Mouse (Mus musculus) MEL (cell line): ENCODE data around the gene Gm1123. TPM values are rescaled to one million over a fixed set of nuclear protein-coding genes. Genes with fewer than 3 reads are reported as not detected.
A peak's percentile ranks its signal among the peaks of the same experiment; 100 is the strongest.

Experiments
- DNase-seq: peaks from one replicate; pipeline ENCODE4 v3.0.0; 2011; ENCODE audit warnings: low read depth, low spot score
- H3K27ac ChIP-seq: 2 replicates; pipeline ENCODE4 v1.5.1; 2012; ENCODE audit warnings: low read depth, mild to moderate bottlenecking, control low read depth, low read length, moderate library complexity; ENCODE audit not compliant: control insufficient read depth
- H3K27me3 ChIP-seq, 2 experiments: fragments of 150-350 bp in 1 of 2; sonication (generic) in 1 of 2; 2 replicates each; pipeline ENCODE4 v1.6.1; 2012; ENCODE audit warnings: low read length in 2 of 2, mild to moderate bottlenecking in 2 of 2, improper control_type of control experiment in 1 of 2, moderate library complexity in 1 of 2; ENCODE audit not compliant: insufficient read depth in 2 of 2, control insufficient read depth in 1 of 2
- H3K36me3 ChIP-seq, 2 experiments: 2 replicates each; pipeline ENCODE4 v1.6.1; 2012 to 2014; ENCODE audit warnings: low read length in 2 of 2, improper control_type of control experiment in 1 of 2, inconsistent platforms in 1 of 2, mild to moderate bottlenecking in 1 of 2; ENCODE audit not compliant: insufficient read depth in 2 of 2, control insufficient read depth in 1 of 2
- H3K4me1 ChIP-seq, 2 experiments: fragments of 150-350 bp in 1 of 2; sonication (generic) in 1 of 2; 2 replicates each; pipeline ENCODE4 v1.6.1; 2012; ENCODE audit warnings: low read length in 2 of 2, improper control_type of control experiment in 1 of 2, mild to moderate bottlenecking in 1 of 2; ENCODE audit not compliant: insufficient read depth in 2 of 2, control insufficient read depth in 1 of 2
- H3K4me3 ChIP-seq, 2 experiments: fragments of 150-350 bp in 1 of 2; sonication (generic) in 1 of 2; 2 replicates each; pipeline ENCODE4 v1.5.1; 2012; ENCODE audit warnings: low read depth in 2 of 2, low read length in 2 of 2, mild to moderate bottlenecking in 2 of 2, moderate library complexity in 2 of 2, control low read depth in 1 of 2, improper control_type of control experiment in 1 of 2; ENCODE audit not compliant: control insufficient read depth in 1 of 2, insufficient read depth in 1 of 2
- H3K79me2 ChIP-seq: 2 replicates; pipeline ENCODE4 v1.6.1; 2012; ENCODE audit warnings: mild to moderate bottlenecking, low read length, moderate library complexity; ENCODE audit not compliant: control insufficient read depth, poor library complexity, insufficient read depth
- H3K9ac ChIP-seq: 2 replicates; pipeline ENCODE4 v1.6.1; 2012; ENCODE audit warnings: low read depth, mild to moderate bottlenecking, control low read depth, low read length, moderate library complexity; ENCODE audit not compliant: control insufficient read depth, poor library complexity, severe bottlenecking
- H3K9me3 ChIP-seq: fragments of 150-350 bp; sonication (generic); replicated peaks from 2 replicates; pipeline ENCODE4 v1.6.1; 2012; ENCODE audit warnings: mild to moderate bottlenecking, low read length, improper control_type of control experiment, moderate library complexity; ENCODE audit not compliant: insufficient read depth
- BHLHE40 ChIP-seq: IDR thresholded peaks from 2 replicates; pipeline ENCODE4 v1.6.1; 2012; ENCODE audit warnings: low read depth, mild to moderate bottlenecking, inconsistent platforms, low read length, improper control_type of control experiment, borderline replicate concordance
- CHD1 ChIP-seq: IDR thresholded peaks from 2 replicates; pipeline ENCODE4 v1.6.1; 2012; ENCODE audit warnings: low read depth, mild to moderate bottlenecking, inconsistent platforms, low read length, improper control_type of control experiment
- CHD2 ChIP-seq: IDR thresholded peaks from 2 replicates; pipeline ENCODE4 v1.6.1; 2011; ENCODE audit warnings: low read length, improper control_type of control experiment
- CTCF ChIP-seq, 3 experiments: IDR thresholded peaks in 2 of 3; conservative IDR thresholded peaks in 1 of 3; 2 replicates each; pipeline ENCODE4 v1.5.1; 2011 to 2012; ENCODE audit warnings: low read length in 3 of 3, low read depth in 2 of 3, mild to moderate bottlenecking in 2 of 3, improper control_type of control experiment in 1 of 3, inconsistent platforms in 1 of 3, mixed read lengths in 1 of 3, moderate library complexity in 1 of 3; ENCODE audit not compliant: control insufficient read depth in 1 of 3, insufficient read depth in 1 of 3, poor library complexity in 1 of 3, severe bottlenecking in 1 of 3
- ELF1 ChIP-seq: IDR thresholded peaks from 2 replicates; pipeline ENCODE4 v1.6.1; 2014; ENCODE audit warnings: low read depth, mild to moderate bottlenecking, inconsistent platforms, low read length, improper control_type of control experiment, moderate library complexity
- EP300 ChIP-seq, 2 experiments: IDR thresholded peaks; 2 replicates each; pipeline ENCODE4 v1.6.1; 2011; ENCODE audit warnings: improper control_type of control experiment in 2 of 2, low read length in 2 of 2, low read depth in 1 of 2, mild to moderate bottlenecking in 1 of 2
- ETS1 ChIP-seq: IDR thresholded peaks from 2 replicates; pipeline ENCODE4 v1.6.1; 2012; ENCODE audit warnings: low read depth, mild to moderate bottlenecking, inconsistent platforms, low read length, improper control_type of control experiment, moderate library complexity
- GATA1 ChIP-seq: IDR thresholded peaks from 2 replicates; pipeline ENCODE4 v1.6.1; 2011; ENCODE audit warnings: low read depth, low read length, improper control_type of control experiment
- HCFC1 ChIP-seq: IDR thresholded peaks from 2 replicates; pipeline ENCODE4 v1.6.1; 2012; ENCODE audit warnings: low read depth, mild to moderate bottlenecking, inconsistent platforms, low read length, improper control_type of control experiment, moderate library complexity
- JUND ChIP-seq: IDR thresholded peaks from 2 replicates; pipeline ENCODE4 v1.6.1; 2011; ENCODE audit warnings: low read depth, mild to moderate bottlenecking, improper control_type of control experiment, low read length
- KAT2A ChIP-seq: conservative IDR thresholded peaks from 2 replicates; pipeline ENCODE4 v1.6.1; 2012; ENCODE audit warnings: low read depth, low read length, improper control_type of control experiment, inconsistent platforms
- MAFK ChIP-seq: IDR thresholded peaks from 2 replicates; pipeline ENCODE4 v1.6.1; 2011; ENCODE audit warnings: low read depth, mild to moderate bottlenecking, low read length, improper control_type of control experiment, borderline replicate concordance
- MAX ChIP-seq: IDR thresholded peaks from 2 replicates; pipeline ENCODE4 v1.6.1; 2011; ENCODE audit warnings: low read length, improper control_type of control experiment
- MAZ ChIP-seq: IDR thresholded peaks from 2 replicates; pipeline ENCODE4 v1.6.1; 2012; ENCODE audit warnings: low read depth, mild to moderate bottlenecking, inconsistent platforms, low read length, improper control_type of control experiment
- MXI1 ChIP-seq: IDR thresholded peaks from 2 replicates; pipeline ENCODE4 v1.6.1; 2011; ENCODE audit warnings: mild to moderate bottlenecking, low read depth, low read length, improper control_type of control experiment
- MYB ChIP-seq: IDR thresholded peaks from 2 replicates; pipeline ENCODE4 v1.6.1; 2011; ENCODE audit warnings: mild to moderate bottlenecking, low read depth, low read length, improper control_type of control experiment
- NELFE ChIP-seq: IDR thresholded peaks from 2 replicates; pipeline ENCODE4 v1.6.1; 2011; ENCODE audit warnings: low read depth, low read length, improper control_type of control experiment
- NRF1 ChIP-seq: IDR thresholded peaks from 2 replicates; pipeline ENCODE4 v1.6.1; 2014; ENCODE audit warnings: low read depth, mild to moderate bottlenecking, inconsistent platforms, low read length, improper control_type of control experiment, moderate library complexity; ENCODE audit not compliant: poor library complexity, insufficient read depth, severe bottlenecking
- POLR2A ChIP-seq, 2 experiments: IDR thresholded peaks; 2 replicates each; pipeline ENCODE4 v1.6.1; 2011 to 2012; ENCODE audit warnings: low read length in 2 of 2, mild to moderate bottlenecking in 2 of 2, control low read depth in 1 of 2, improper control_type of control experiment in 1 of 2, low read depth in 1 of 2, moderate library complexity in 1 of 2; ENCODE audit not compliant: control insufficient read depth in 1 of 2, insufficient read depth in 1 of 2, poor library complexity in 1 of 2
- POLR2AphosphoS2 ChIP-seq: IDR thresholded peaks from 2 replicates; pipeline ENCODE4 v1.6.1; 2011; ENCODE audit warnings: low read length, improper control_type of control experiment
- RAD21 ChIP-seq: IDR thresholded peaks from 2 replicates; pipeline ENCODE4 v1.6.1; 2011; ENCODE audit warnings: mild to moderate bottlenecking, low read depth, low read length, improper control_type of control experiment
- RCOR1 ChIP-seq: IDR thresholded peaks from 2 replicates; pipeline ENCODE4 v1.6.1; 2012; ENCODE audit warnings: low read depth, mild to moderate bottlenecking, inconsistent platforms, low read length, improper control_type of control experiment
- SIN3A ChIP-seq: IDR thresholded peaks from 2 replicates; pipeline ENCODE4 v1.6.1; 2012; ENCODE audit warnings: low read length, improper control_type of control experiment, inconsistent platforms
- TBP ChIP-seq: IDR thresholded peaks from 2 replicates; pipeline ENCODE4 v1.8.0; 2011; ENCODE audit warnings: low read depth, low read length, improper control_type of control experiment
- USF2 ChIP-seq, 2 experiments: IDR thresholded peaks; 2 replicates each; pipeline ENCODE4 v1.6.1; 2011 to 2012; ENCODE audit warnings: improper control_type of control experiment in 2 of 2, low read length in 2 of 2, borderline replicate concordance in 1 of 2, inconsistent platforms in 1 of 2, low read depth in 1 of 2, mild to moderate bottlenecking in 1 of 2; ENCODE audit not compliant: insufficient read depth in 1 of 2
- ZKSCAN1 ChIP-seq: IDR thresholded peaks from 2 replicates; pipeline ENCODE4 v1.6.1; 2012; ENCODE audit warnings: low read depth, mild to moderate bottlenecking, inconsistent platforms, low read length, improper control_type of control experiment, moderate library complexity
- ZMIZ1 ChIP-seq: IDR thresholded peaks from 2 replicates; pipeline ENCODE4 v1.6.1; 2012; ENCODE audit warnings: low read depth, mild to moderate bottlenecking, inconsistent platforms, low read length, improper control_type of control experiment, moderate library complexity
- polyA plus RNA-seq, 2 experiments: library from polyadenylated mRNA; stranded (reverse) in 1 of 2; unstranded in 1 of 2; fragments of >175 nt in 1 of 2; fragments of >200 nt in 1 of 2; gene quantifications; 2 replicates each; pipeline versions ENCODE4 v1.2.1 to v1.2.4; 2012; ENCODE audit warnings: low replicate concordance in 2 of 2, low read depth in 1 of 2; ENCODE audit not compliant: insufficient read length in 2 of 2, insufficient read depth in 1 of 2, missing spikeins in 1 of 2
- total RNA-seq: library from RNA; depleted of rRNA; stranded (reverse); fragments of 300-350 nt; gene quantifications from 2 replicates; pipeline ENCODE4 v1.2.3, GENCODE M21; 2012

Gm1123 gene
- total and polyA plus RNA-seq, 3 experiments: not detected

DNA sequence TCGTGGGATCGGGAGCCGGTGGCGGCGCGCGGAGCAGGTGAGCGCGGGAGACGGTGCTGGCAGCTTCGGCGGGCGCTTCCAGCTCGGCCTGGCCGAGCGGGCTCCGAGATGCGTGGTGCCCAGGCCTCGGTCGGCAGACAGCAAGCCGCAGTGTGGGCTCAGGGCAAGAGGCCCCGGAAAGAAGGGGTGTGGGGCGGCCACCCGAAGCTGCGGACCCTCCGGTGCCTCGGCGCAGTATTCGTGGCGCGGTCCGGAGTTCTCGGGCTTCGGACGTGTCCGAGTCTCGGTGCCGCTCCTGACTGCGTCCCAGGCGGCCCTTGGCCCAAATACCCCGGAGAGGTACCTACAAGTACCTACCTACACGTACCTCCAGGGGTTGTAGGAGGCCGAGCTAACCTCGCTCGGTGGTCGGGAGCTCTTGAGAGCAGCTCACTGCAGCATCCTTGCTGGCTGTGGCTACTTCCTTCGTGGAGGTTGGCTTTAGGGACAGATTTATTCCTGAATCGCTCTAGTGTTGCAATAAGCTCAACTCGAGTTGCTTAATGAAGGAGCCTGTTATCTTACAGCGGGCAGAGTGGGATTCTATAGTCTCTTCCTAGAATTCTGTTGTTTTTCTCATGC, 48.9 kb downstream of the Gm1123 start:
- peak overlapping the region; percentile 79 for H3K9ac ChIP-seq
- H3K27ac ChIP-seq: no peak overlapping the region
- H3K4me3 ChIP-seq: peak overlapping the region; percentile 75 to 81
- H3K79me2 ChIP-seq: peaks cover 9% of the 10 kb centered on the region
- H3K27me3 ChIP-seq: no peaks in the 10 kb centered on the region
- H3K4me1 ChIP-seq: peaks cover 0 to 2% of the 10 kb centered on the region in 2 experiments; a peak in 1 of 4 replicates
- H3K9me3 ChIP-seq: no peaks in the 10 kb centered on the region
- TF ChIP-seq MYB (no peak), ETS1 (0 out of 2 replicates have a peak, but pooled peaks have one; percentile 14), SIN3A (peak; percentile 14; the same call in 1 of the 2 replicates), MAZ (no peak), USF2 (IDR thresholded peaks at IDR 0.05; ENCODE audit: borderline replicate concordance in 1 of 2, insufficient read depth in 1 of 2, low read depth in 1 of 2, low read length in 2 of 2) (no peak), POLR2A (IDR thresholded peaks at IDR 0.05; ENCODE audit: control insufficient read depth in 1 of 2, insufficient read depth in 1 of 2, low read depth in 1 of 2, low read length in 2 of 2, poor library complexity in 1 of 2) (peak in 1 of 2 experiments; percentile 82; a peak in 1 of 4 replicates), CHD2 (no peak), MXI1 (no peak), POLR2AphosphoS2 (0 out of 2 replicates have a peak, but pooled peaks have one; percentile 37), BHLHE40 (no peak), GATA1 (no peak), CTCF (IDR thresholded peaks at IDR 0.05 in 2 of 3, conservative IDR thresholded peaks at IDR 0.05 in 1 of 3; ENCODE audit: control insufficient read depth in 1 of 3, insufficient read depth in 1 of 3, low read depth in 2 of 3, low read length in 3 of 3, poor library complexity in 1 of 3, severe bottlenecking in 1 of 3) (no peak), NELFE (no peak), MAX (no peak), EP300 (IDR thresholded peaks at IDR 0.05; ENCODE audit: low read depth in 1 of 2, low read length in 2 of 2) (no peak)
- TF ChIP-seq, all 39 proteins: peak for 4
- peak; percentile 65 for DNase-seq
- H3K36me3 ChIP-seq: peaks cover 0 to 4% of the 10 kb centered on the region in 2 experiments; a peak in 1 of 4 replicates

DNA sequence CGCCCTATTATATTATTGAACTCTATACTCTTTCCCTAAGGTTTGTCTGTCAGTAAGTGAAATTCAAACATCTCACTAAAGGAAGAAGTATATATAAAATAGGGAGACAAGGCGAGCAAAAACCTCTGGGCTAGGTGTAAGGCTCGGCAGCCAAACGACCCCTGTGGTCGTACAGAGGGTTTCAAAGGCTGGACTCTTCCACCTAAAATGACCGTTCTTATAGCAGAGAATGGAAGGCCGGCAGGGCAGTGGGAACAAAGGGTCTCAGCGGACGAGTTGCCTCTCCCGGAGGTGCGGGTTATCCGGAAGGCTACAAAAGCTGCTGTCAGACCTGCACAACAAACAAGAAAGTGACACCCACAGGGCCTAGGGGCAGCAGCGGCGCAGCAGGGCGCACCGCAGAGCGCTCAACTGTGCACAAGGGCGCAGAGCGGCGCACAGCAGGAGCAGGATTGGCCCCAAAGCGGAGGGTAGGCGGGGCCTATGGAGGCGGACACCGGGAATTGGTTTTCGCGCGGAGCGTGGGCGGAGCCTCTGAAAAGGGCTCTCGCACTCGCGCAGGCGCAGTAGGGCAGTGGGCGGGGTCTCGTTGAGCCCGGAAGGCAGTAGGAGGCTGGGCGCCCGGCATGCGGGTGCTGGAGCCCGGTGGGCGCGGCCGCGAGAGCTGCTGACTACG, 49.6 kb downstream of the Gm1123 start, which contains the start of gene Faim:
TSS of gene Faim (plus strand) at position 574 of the 676 bp plus-strand sequence.
- peak within 1 kb of the TSS; percentile 79 for H3K9ac ChIP-seq
- TF ChIP-seq NELFE (peak; percentile 77), CHD2 (no peak), ELF1 (peak; percentile 83), HCFC1 (peak; percentile 44; the same call in 1 of the 2 replicates), MAX (peak; percentile 74), SIN3A (0 out of 2 replicates have a peak, but pooled peaks have one; percentile 50), EP300 (IDR thresholded peaks at IDR 0.05; ENCODE audit: low read depth in 1 of 2, low read length in 2 of 2) (0 out of 4 replicates have a peak, but pooled peaks of 1 of the 2 experiments have one; percentile 10), POLR2AphosphoS2 (no peak; the same call in 1 of the 2 replicates), MAZ (no peak), TBP (0 out of 2 replicates have a peak, but pooled peaks have one; percentile 31), CHD1 (no peak), JUND (no peak), ZKSCAN1 (no peak), RAD21 (no peak), MAFK (no peak), POLR2A (IDR thresholded peaks at IDR 0.05; ENCODE audit: control insufficient read depth in 1 of 2, insufficient read depth in 1 of 2, low read depth in 1 of 2, low read length in 2 of 2, poor library complexity in 1 of 2) (peak in 1 of 2 experiments; percentile 72; a peak in 2 of 4 replicates), RCOR1 (no peak), ZMIZ1 (0 out of 2 replicates have a peak, but pooled peaks have one; percentile 34), KAT2A (no peak), NRF1 (peak; percentile 82), USF2 (IDR thresholded peaks at IDR 0.05; ENCODE audit: borderline replicate concordance in 1 of 2, insufficient read depth in 1 of 2, low read depth in 1 of 2, low read length in 2 of 2) (no peak), MXI1 (peak; percentile 80)
- peaks cover 9% of the 10 kb centered on the region for H3K79me2 ChIP-seq
- no peak within 1 kb of the TSS for H3K27ac ChIP-seq
- peaks cover 0 to 4% of the 10 kb centered on the region in 2 experiments; a peak in 1 of 4 replicates for H3K36me3 ChIP-seq
- H3K9me3 ChIP-seq: no peaks in the 10 kb centered on the region
- peak within 1 kb of the TSS; percentile 75 to 81 for H3K4me3 ChIP-seq
- H3K4me1 ChIP-seq: peaks cover 0 to 2% of the 10 kb centered on the region in 2 experiments; a peak in 1 of 4 replicates
- peak; percentile 96 for DNase-seq
- no peaks in the 10 kb centered on the region for H3K27me3 ChIP-seq
